Mouse (Mus musculus) heart, embryonic 11.5 days (tissue): ENCODE results near the gene Tagap1. TPM values are rescaled to one million over a fixed set of nuclear protein-coding genes. Genes with fewer than 3 reads are reported as not detected.
A peak's percentile ranks its signal among the peaks of the same experiment; 100 is the strongest.
"Not testable (repeated sequence)": the region's sequence is repeated elsewhere in the genome, so short reads cannot be mapped to it uniquely, and the experiment has no call there.

ENCODE experiments used
- ATAC-seq: fragments of 200-750 bp; cut with Nextera tagmentation; replicated peaks from 2 replicates; pipeline ENCODE4 v1.8.0; 2017; ENCODE audit warnings: moderate library complexity; ENCODE audit not compliant: insufficient number of reproducible peaks, low FRiP score, low TSS enrichment
- H3K27ac ChIP-seq: fragments of 300-500 bp; sonication (generic); 2 replicates; pipeline ENCODE4 v1.5.1; 2014; ENCODE audit warnings: mild to moderate bottlenecking, low read depth, low read length
- H3K27me3 ChIP-seq: fragments of 300-500 bp; sonication (generic); 2 replicates; pipeline ENCODE4 v1.6.1; 2014; ENCODE audit warnings: mild to moderate bottlenecking, low read length, mixed read lengths; ENCODE audit not compliant: control insufficient read depth, insufficient read depth
- H3K36me3 ChIP-seq: fragments of 300-500 bp; sonication (generic); 2 replicates; pipeline ENCODE4 v1.6.1; 2014; ENCODE audit warnings: mild to moderate bottlenecking, low read length, moderate library complexity, mixed read lengths; ENCODE audit not compliant: control insufficient read depth, insufficient read depth
- H3K4me1 ChIP-seq: fragments of 300-500 bp; sonication (generic); 2 replicates; pipeline ENCODE4 v1.6.1; 2014; ENCODE audit warnings: low read length; ENCODE audit not compliant: control insufficient read depth, insufficient read depth
- H3K4me2 ChIP-seq: fragments of 300-500 bp; sonication (generic); 2 replicates; pipeline ENCODE4 v1.6.1; 2014; ENCODE audit warnings: mild to moderate bottlenecking, moderate library complexity
- H3K4me3 ChIP-seq: fragments of 300-500 bp; sonication (generic); 2 replicates; pipeline ENCODE4 v1.5.1; 2014; ENCODE audit warnings: low read depth, low read length
- H3K9ac ChIP-seq: fragments of 300-500 bp; sonication (generic); 2 replicates; pipeline ENCODE4 v1.6.1; 2014; ENCODE audit warnings: mild to moderate bottlenecking, low read depth, low read length, moderate library complexity
- H3K9me3 ChIP-seq: fragments of 300-500 bp; sonication (generic); replicated peaks from 2 replicates; pipeline ENCODE4 v1.6.1; 2016; ENCODE audit warnings: low read length; ENCODE audit not compliant: control insufficient read depth
- WGBS: fragments of 180-500 bp; shearing (Covaris S2); extraction: QIAGEN DNeasy Blood & Tissue Kit; methylation state at CpG from one replicate; pipeline ENCODE4 v1.1.7; 2014; ENCODE audit not compliant: insufficient replicate concordance; 5-methylcytosine and 5-hydroxymethylcytosine counted together
- polyA plus RNA-seq: library from polyadenylated mRNA; unstranded; fragments of >200 nt; fragmentation: Nextera tagmentation; extraction: Ambion mirVana; gene quantifications from 2 replicates; pipeline ENCODE4 v1.2.1, GENCODE M21; 2014

Gene Tagap1
- polyA plus RNA-seq, 1 experiment from 2014 or later: 33.8 TPM

- not testable (repeated sequence) for ATAC-seq, H3K36me3 ChIP-seq, H3K4me2 ChIP-seq, H3K4me3 ChIP-seq, H3K4me1 ChIP-seq, H3K27me3 ChIP-seq, H3K9ac ChIP-seq, H3K27ac ChIP-seq, H3K9me3 ChIP-seq
- WGBS: 92% methylated on average over 6 of the region's 8 CpGs
Observed at GRCm38 (mm10) chr17:6958881-6959280, 2.1 kb downstream of the Tagap1 start.

GRCm38 (mm10) chr17:6948769-6949228 lies 12.2 kb downstream of the Tagap1 start:
- Histone ChIP-seq H3K9ac (peak overlapping the region; percentile 70), H3K27ac (peak overlapping the region; percentile 86), H3K4me2 (peak overlapping the region; percentile 67), H3K4me3 (peak overlapping the region; percentile 58)
- not testable (repeated sequence) for ATAC-seq, H3K27me3 ChIP-seq, H3K36me3 ChIP-seq, H3K9me3 ChIP-seq, H3K4me1 ChIP-seq
- 14% methylated on average over 9 of the region's 9 CpGs for WGBS

- H3K4me2 ChIP-seq: peak within 1 kb of the TSS; percentile 67
- H3K4me3 ChIP-seq: peak within 1 kb of the TSS; percentile 58
- peak; percentile 93 for ATAC-seq
- not testable (repeated sequence) for H3K4me1 ChIP-seq, H3K9me3 ChIP-seq, H3K36me3 ChIP-seq, H3K27me3 ChIP-seq
- peak within 1 kb of the TSS; percentile 86 for H3K27ac ChIP-seq
- H3K9ac ChIP-seq: peak within 1 kb of the TSS; percentile 70
- under 1% methylated on average over 66 of the region's 73 CpGs for WGBS
Observed at GRCm38 (mm10) chr17:6947984-6948768, 12.8 kb downstream of the Tagap1 start, which contains the start of gene Rsph3b. Gene Rsph3b (minus strand): TSS chr17:6948682.

- H3K9ac ChIP-seq, H3K36me3 ChIP-seq, H3K27me3 ChIP-seq, H3K9me3 ChIP-seq, H3K27ac ChIP-seq, H3K4me1 ChIP-seq, ATAC-seq: not testable (repeated sequence)
- Histone ChIP-seq H3K4me3 (peak overlapping the region; percentile 58), H3K4me2 (peak overlapping the region; percentile 67)
- no CpG with 5 or more reads among the region's 8 CpGs for WGBS
Observed at GRCm38 (mm10) chr17:6947637-6947983, 13.3 kb downstream of the Tagap1 start.

- not testable (repeated sequence) for H3K4me1 ChIP-seq, H3K36me3 ChIP-seq, H3K9me3 ChIP-seq, ATAC-seq, H3K9ac ChIP-seq, H3K4me3 ChIP-seq, H3K4me2 ChIP-seq, H3K27me3 ChIP-seq, H3K27ac ChIP-seq
- no CpG with 5 or more reads among the region's 4 CpGs for WGBS
Observed at GRCm38 (mm10) chr17:6942560-6942959, 18.4 kb downstream of the Tagap1 start.

- H3K36me3 ChIP-seq, ATAC-seq, H3K9me3 ChIP-seq, H3K9ac ChIP-seq, H3K4me3 ChIP-seq, H3K4me2 ChIP-seq, H3K27ac ChIP-seq, H3K27me3 ChIP-seq, H3K4me1 ChIP-seq: not testable (repeated sequence)
- 92% methylated on average over 6 of the region's 7 CpGs for WGBS
Observed at GRCm38 (mm10) chr17:6931625-6932024, 29.3 kb downstream of the Tagap1 start.

- H3K36me3 ChIP-seq, H3K4me3 ChIP-seq, H3K27me3 ChIP-seq, ATAC-seq, H3K9ac ChIP-seq, H3K27ac ChIP-seq, H3K4me2 ChIP-seq, H3K4me1 ChIP-seq, H3K9me3 ChIP-seq: not testable (repeated sequence)
- 73% methylated on average over 7 of the region's 7 CpGs for WGBS
Observed at GRCm38 (mm10) chr17:6920351-6920894, 40.5 kb downstream of the Tagap1 start.

GRCm38 (mm10) chr17:6919388-6919787 lies 41.6 kb downstream of the Tagap1 start:
- H3K4me1 ChIP-seq, ATAC-seq: not testable (repeated sequence)

GRCm38 (mm10) chr17:6915282-6915681 lies 45.7 kb downstream of the Tagap1 start:
- not testable (repeated sequence) for H3K4me3 ChIP-seq, H3K9ac ChIP-seq, ATAC-seq, H3K27ac ChIP-seq, H3K4me1 ChIP-seq, H3K27me3 ChIP-seq, H3K4me2 ChIP-seq, H3K36me3 ChIP-seq, H3K9me3 ChIP-seq
- 79% methylated on average over 2 of the region's 4 CpGs for WGBS

More at GRCm38 (mm10) chr17:6919388-6919787, 41.6 kb downstream of the Tagap1 start:
- not testable (repeated sequence) for H3K9ac ChIP-seq, H3K27ac ChIP-seq, H3K4me2 ChIP-seq, H3K36me3 ChIP-seq, H3K4me3 ChIP-seq, H3K9me3 ChIP-seq, H3K27me3 ChIP-seq
- WGBS: 82% methylated on average over 3 of the region's 3 CpGs
